Mouse (Mus musculus): ENCODE measurements around the gene Arhgap31. TPM values are rescaled to one million over a fixed set of nuclear protein-coding genes. Genes with fewer than 3 reads are reported as not detected.
A peak's percentile ranks its signal among the peaks of the same experiment; 100 is the strongest.

The Arhgap31 gene
- polyA plus RNA-seq, 1 experiment from 2014 or later, result 19.9 TPM

- Histone ChIP-seq H3K4me3 (no peak overlapping the region), H3K4me1 (peaks cover 9% of the 10 kb centered on the region; the same call in 1 of the 2 replicates), H3K4me2 (no peak overlapping the region), H3K27me3 (no peaks in the 10 kb centered on the region), H3K27ac (peak overlapping the region; percentile 26; the same call in 1 of the 2 replicates), H3K36me3 (peaks cover 15% of the 10 kb centered on the region; the same call in 1 of the 2 replicates), H3K9ac (no peak overlapping the region), H3K9me3 (no peaks in the 10 kb centered on the region)
- no peak for ATAC-seq (ENCODE audit: borderline replicate concordance, extremely low read depth, low FRiP score, low TSS enrichment)
- 46% methylated on average over 10 of the region's 10 CpGs for WGBS
Observed at GRCm38 (mm10) chr16:38637085-38637484, 76.0 kb downstream of the Arhgap31 start.

- Histone ChIP-seq H3K27ac (peak overlapping the region; percentile 26; the same call in 1 of the 2 replicates), H3K9ac (no peak overlapping the region), H3K27me3 (no peaks in the 10 kb centered on the region), H3K36me3 (peaks cover 15% of the 10 kb centered on the region; the same call in 1 of the 2 replicates), H3K9me3 (no peaks in the 10 kb centered on the region), H3K4me2 (no peak overlapping the region), H3K4me3 (no peak overlapping the region), H3K4me1 (peaks cover 9% of the 10 kb centered on the region; the same call in 1 of the 2 replicates)
- 40% methylated on average over 9 of the region's 9 CpGs for WGBS
- ATAC-seq (ENCODE audit: borderline replicate concordance, extremely low read depth, low FRiP score, low TSS enrichment), result no peak
Observed at GRCm38 (mm10) chr16:38636682-38637081, 76.4 kb downstream of the Arhgap31 start.

GRCm38 (mm10) chr16:38635833-38636390 is 77.2 kb downstream of the Arhgap31 start:
- peaks cover 15% of the 10 kb centered on the region; the same call in 1 of the 2 replicates for H3K36me3 ChIP-seq
- peaks cover 9% of the 10 kb centered on the region; the same call in 1 of the 2 replicates for H3K4me1 ChIP-seq
- H3K4me2 ChIP-seq, result no peak overlapping the region
- no peaks in the 10 kb centered on the region for H3K27me3 ChIP-seq
- no peaks in the 10 kb centered on the region for H3K9me3 ChIP-seq
- no peak for ATAC-seq (ENCODE audit: borderline replicate concordance, extremely low read depth, low FRiP score, low TSS enrichment)
- H3K27ac ChIP-seq, result no peak overlapping the region
- 60% methylated on average over 8 of the region's 8 CpGs for WGBS
- no peak overlapping the region for H3K4me3 ChIP-seq
- no peak overlapping the region for H3K9ac ChIP-seq

GRCm38 (mm10) chr16:38632147-38632546 is 80.9 kb downstream of the Arhgap31 start:
- Histone ChIP-seq H3K4me2 (no peak overlapping the region), H3K4me1 (peaks cover 8% of the 10 kb centered on the region; the same call in 1 of the 2 replicates), H3K9me3 (no peaks in the 10 kb centered on the region), H3K4me3 (no peak overlapping the region), H3K27ac (no peak overlapping the region), H3K27me3 (no peaks in the 10 kb centered on the region), H3K36me3 (no peaks in the 10 kb centered on the region), H3K9ac (no peak overlapping the region)
- WGBS, result 56% methylated on average over 6 of the region's 6 CpGs
- no peak for ATAC-seq (ENCODE audit: borderline replicate concordance, extremely low read depth, low FRiP score, low TSS enrichment)

GRCm38 (mm10) chr16:38625811-38626369 is 87.2 kb downstream of the Arhgap31 start:
- Histone ChIP-seq H3K4me1 (peaks cover 35% of the 10 kb centered on the region; the same call in 1 of the 2 replicates), H3K4me2 (no peak overlapping the region), H3K9ac (no peak overlapping the region), H3K4me3 (no peak overlapping the region), H3K36me3 (peaks cover 8% of the 10 kb centered on the region; the same call in 1 of the 2 replicates), H3K27me3 (no peaks in the 10 kb centered on the region), H3K27ac (no peak overlapping the region), H3K9me3 (no peaks in the 10 kb centered on the region)
- peak; percentile 21; the same call in 1 of the 2 replicates for ATAC-seq (ENCODE audit: borderline replicate concordance, extremely low read depth, low FRiP score, low TSS enrichment)
- 52% methylated on average over 10 of the region's 10 CpGs for WGBS

- H3K27me3 ChIP-seq, result no peaks in the 10 kb centered on the region
- H3K4me1 ChIP-seq, result peaks cover 37% of the 10 kb centered on the region; the same call in 1 of the 2 replicates
- H3K36me3 ChIP-seq, result peaks cover 10% of the 10 kb centered on the region; the same call in 1 of the 2 replicates
- no peak for ATAC-seq (ENCODE audit: borderline replicate concordance, extremely low read depth, low FRiP score, low TSS enrichment)
- WGBS, result 69% methylated on average over 7 of the region's 7 CpGs
- no peaks in the 10 kb centered on the region for H3K9me3 ChIP-seq
- no peak overlapping the region for H3K27ac ChIP-seq
- no peak overlapping the region for H3K4me2 ChIP-seq
- H3K4me3 ChIP-seq, result no peak overlapping the region
- no peak overlapping the region for H3K9ac ChIP-seq
Observed at GRCm38 (mm10) chr16:38625411-38625810, 87.7 kb downstream of the Arhgap31 start.

GRCm38 (mm10) chr16:38624303-38624702 is 88.8 kb downstream of the Arhgap31 start:
- H3K9me3 ChIP-seq, result no peaks in the 10 kb centered on the region
- peaks cover 37% of the 10 kb centered on the region; the same call in 1 of the 2 replicates for H3K4me1 ChIP-seq
- no peak overlapping the region for H3K4me3 ChIP-seq
- 0 out of 2 replicates have a peak, but pooled peaks have one; percentile 35 for ATAC-seq (ENCODE audit: borderline replicate concordance, extremely low read depth, low FRiP score, low TSS enrichment)
- no peak overlapping the region for H3K4me2 ChIP-seq
- WGBS, result 53% methylated on average over 11 of the region's 11 CpGs
- H3K36me3 ChIP-seq, result peaks cover 10% of the 10 kb centered on the region; the same call in 1 of the 2 replicates
- no peaks in the 10 kb centered on the region for H3K27me3 ChIP-seq
- no peak overlapping the region for H3K9ac ChIP-seq
- peak overlapping the region; percentile 43 for H3K27ac ChIP-seq

- 54% methylated on average over 2 of the region's 2 CpGs for WGBS
- Histone ChIP-seq H3K4me3 (no peak overlapping the region), H3K27ac (no peak overlapping the region), H3K9ac (no peak overlapping the region), H3K4me1 (peaks cover 37% of the 10 kb centered on the region; the same call in 1 of the 2 replicates), H3K27me3 (no peaks in the 10 kb centered on the region), H3K36me3 (peaks cover 20% of the 10 kb centered on the region; the same call in 1 of the 2 replicates), H3K9me3 (no peaks in the 10 kb centered on the region), H3K4me2 (no peak overlapping the region)
- ATAC-seq (ENCODE audit: borderline replicate concordance, extremely low read depth, low FRiP score, low TSS enrichment), result no peak
Observed at GRCm38 (mm10) chr16:38622283-38622682, 90.8 kb downstream of the Arhgap31 start.

- H3K9me3 ChIP-seq, result no peaks in the 10 kb centered on the region
Observed at GRCm38 (mm10) chr16:38620696-38621450, 92.2 kb downstream of the Arhgap31 start.

GRCm38 (mm10) chr16:38619054-38619453 is 94.0 kb downstream of the Arhgap31 start:
- Histone ChIP-seq H3K9ac (no peak overlapping the region), H3K27ac (no peak overlapping the region), H3K9me3 (no peaks in the 10 kb centered on the region; the same call in 1 of the 2 replicates), H3K36me3 (peaks cover 28% of the 10 kb centered on the region), H3K4me1 (peaks cover 20% of the 10 kb centered on the region; the same call in 1 of the 2 replicates), H3K27me3 (no peaks in the 10 kb centered on the region), H3K4me3 (no peak overlapping the region), H3K4me2 (no peak overlapping the region)
- WGBS, result 31% methylated on average over 6 of the region's 6 CpGs
- peak; percentile 55 for ATAC-seq (ENCODE audit: borderline replicate concordance, extremely low read depth, low FRiP score, low TSS enrichment)

More at GRCm38 (mm10) chr16:38620696-38621450, 92.2 kb downstream of the Arhgap31 start:
- 0 out of 2 replicates have a peak, but pooled peaks have one; percentile 17 for ATAC-seq (ENCODE audit: borderline replicate concordance, extremely low read depth, low FRiP score, low TSS enrichment)
- no peak overlapping the region for H3K4me2 ChIP-seq
- peaks cover 34% of the 10 kb centered on the region; the same call in 1 of the 2 replicates for H3K4me1 ChIP-seq
- WGBS, result 71% methylated on average over 16 of the region's 16 CpGs
- no peak overlapping the region for H3K9ac ChIP-seq
- H3K27ac ChIP-seq, result peak overlapping the region; percentile 61; the same call in 1 of the 2 replicates
- no peak overlapping the region for H3K4me3 ChIP-seq
- H3K36me3 ChIP-seq, result peaks cover 31% of the 10 kb centered on the region
- no peaks in the 10 kb centered on the region for H3K27me3 ChIP-seq

GRCm38 (mm10) chr16:38617977-38618376 is 95.1 kb downstream of the Arhgap31 start:
- Histone ChIP-seq H3K27ac (no peak overlapping the region), H3K4me3 (no peak overlapping the region), H3K4me2 (no peak overlapping the region), H3K9ac (no peak overlapping the region), H3K27me3 (no peaks in the 10 kb centered on the region), H3K4me1 (peaks cover 11% of the 10 kb centered on the region; the same call in 1 of the 2 replicates), H3K36me3 (peaks cover 28% of the 10 kb centered on the region), H3K9me3 (no peaks in the 10 kb centered on the region; the same call in 1 of the 2 replicates)
- WGBS, result 92% methylated on average over 13 of the region's 13 CpGs
- ATAC-seq (ENCODE audit: borderline replicate concordance, extremely low read depth, low FRiP score, low TSS enrichment), result no peak
